8 mouse cellular contexts compared by ENCODE assay signal in genomic region chr7:128534984-128535491, GRCm38 (mm10). TPM values are rescaled to one million over a fixed set of nuclear protein-coding genes. Genes with fewer than 3 reads are reported as not detected.
A peak's percentile ranks its signal among the peaks of the same experiment; 100 is the strongest.
DNase-seq lines count a peak whose midpoint lies in the region; ATAC-seq and TF ChIP-seq lines count a peak whose summit lies in the region.

No protein-coding gene starts in this region.

- H3K27me3 ChIP-seq in heart, embryonic 15.5 days: no peaks in the 10 kb centered on the region

- ATAC-seq in heart, embryonic 15.5 days (replicated peaks; ENCODE audit: insufficient number of reproducible peaks, insufficient read depth, low FRiP score, low read depth): no peak

- 37% methylated on average over 5 of the region's 5 CpGs for WGBS in heart, embryonic 15.5 days

- TF ChIP-seq CTCF in gastrocnemius, adult 2 months (IDR thresholded peaks at IDR 0.05): no peak

- H3K4me2 ChIP-seq in heart, embryonic 15.5 days: peak overlapping the region; percentile 26

- no peaks in the 10 kb centered on the region for H3K36me3 ChIP-seq in heart, embryonic 15.5 days

- H3K4me1 ChIP-seq in heart, embryonic 15.5 days (replicated peaks): peaks cover 97% of the 10 kb centered on the region

- no peak overlapping the region for H3K9ac ChIP-seq in heart, embryonic 15.5 days

- intact Hi-C loops in gastrocnemius, adult 2 months (cut with DNase I): no loop called here

- no peak for DNase-seq in gastrocnemius, adult 2 months
- no peak for DNase-seq in gastrocnemius, postnatal 10 days
- peak; percentile 54 for DNase-seq in MN1 (ENCODE audit: low spot score)
- peak; percentile 61 for DNase-seq in lung, postnatal 10 days
- no peak for DNase-seq in urinary bladder, postnatal 10 days (ENCODE audit: low spot score)
- no peak for DNase-seq in thymus, postnatal 4 days
- DNase-seq in gastrocnemius, adult 18-20 months (ENCODE audit: low spot score): no peak

- no peak overlapping the region for H3K4me3 ChIP-seq in gastrocnemius, adult 2 months
- H3K4me3 ChIP-seq in heart, embryonic 15.5 days: no peak overlapping the region

- no peaks in the 10 kb centered on the region for H3K9me3 ChIP-seq in heart, embryonic 15.5 days (replicated peaks)

- H3K27ac ChIP-seq in gastrocnemius, adult 2 months: peak overlapping the region; percentile 99
- peak overlapping the region; percentile 90 for H3K27ac ChIP-seq in heart, embryonic 15.5 days

RNA-seq across cellular contexts. Expression of gene Bag3, which starts 11.6 kb away (rescaled TPM):
- 100 to 1,000 TPM; 133 to 186 TPM for total RNA-seq in gastrocnemius, adult 2 months (2021)
- 10 to 100 TPM; 85.7 to 94.3 TPM for total RNA-seq in gastrocnemius, postnatal 10 days (2021)
- 26.1 and 29.0 TPM in 2 replicates for polyA plus RNA-seq in heart, embryonic 15.5 days (2015; fragmentation: Nextera tagmentation; extraction: Ambion mirVana)
- total RNA-seq in gastrocnemius, adult 18-20 months (2021): 100 to 1,000 TPM; 129 to 219 TPM

Comparison
In these comparisons a context has a peak if more than half of its experiments do, and no peak if none do; other contexts are left out.
1. DNase-seq: peak in MN1 (single experiment) and lung, postnatal 10 days (single experiment); none in gastrocnemius, adult 2 months (single experiment), gastrocnemius, postnatal 10 days (single experiment), urinary bladder, postnatal 10 days (single experiment), thymus, postnatal 4 days (single experiment) and gastrocnemius, adult 18-20 months (single experiment).